16 mouse cellular contexts compared by ENCODE assay signal in genomic region chr5:63858901-63859300, GRCm38 (mm10).
"Had no signal": no experiment of that assay in that cellular context is flagged by ENCODE, and none has a peak within 500 bp of the region (broad histone marks: within the 10 kb centered on the region; RNA-seq: fewer than 3 reads in every experiment).

No protein-coding gene starts in this region.

- H3K4me2 ChIP-seq: kidney, embryonic 15.5 days; limb, embryonic 15.5 days; liver, embryonic 12.5 days; lung, embryonic 14.5 days; midbrain, embryonic 12.5 days; neural tube, embryonic 13.5 days; stomach, embryonic 15.5 days had no signal

- H3K27me3 ChIP-seq: kidney, embryonic 15.5 days; limb, embryonic 15.5 days; liver, embryonic 12.5 days; midbrain, embryonic 12.5 days; neural tube, embryonic 13.5 days; stomach, embryonic 15.5 days had no signal

- H3K4me3 ChIP-seq: kidney, embryonic 15.5 days; left cerebral cortex, adult 2 months; limb, embryonic 15.5 days; liver, embryonic 12.5 days; midbrain, embryonic 12.5 days; neural tube, embryonic 13.5 days; stomach, embryonic 15.5 days had no signal

- DNase-seq: kidney, adult 2 months; kidney, postnatal 14 days; lung, embryonic 14.5 days; lung, postnatal 10 days; lung, postnatal 4 days; right cerebral cortex, postnatal 25 days; thymus, adult 2 months; thymus, postnatal 25 days had no signal

- H3K9me3 ChIP-seq: kidney, embryonic 15.5 days; limb, embryonic 15.5 days; liver, embryonic 12.5 days; midbrain, embryonic 12.5 days; neural tube, embryonic 13.5 days; stomach, embryonic 15.5 days had no signal

- H3K27ac ChIP-seq: kidney, embryonic 15.5 days; left cerebral cortex, adult 2 months; limb, embryonic 15.5 days; liver, embryonic 12.5 days; midbrain, embryonic 12.5 days; neural tube, embryonic 13.5 days; stomach, embryonic 15.5 days had no signal

- ATAC-seq: liver, embryonic 12.5 days; midbrain, embryonic 16.5 days had no signal

- H3K4me1 ChIP-seq: limb, embryonic 15.5 days; liver, embryonic 12.5 days; midbrain, embryonic 12.5 days; neural tube, embryonic 13.5 days; stomach, embryonic 15.5 days had no signal

- H3K9ac ChIP-seq: kidney, embryonic 15.5 days; limb, embryonic 15.5 days; liver, embryonic 12.5 days; lung, embryonic 14.5 days; midbrain, embryonic 12.5 days; neural tube, embryonic 13.5 days; stomach, embryonic 15.5 days had no signal

- H3K36me3 ChIP-seq: kidney, embryonic 15.5 days; limb, embryonic 15.5 days; liver, embryonic 12.5 days; midbrain, embryonic 12.5 days; neural tube, embryonic 13.5 days; stomach, embryonic 15.5 days had no signal
